Mouse (Mus musculus) neural tube, embryonic 14.5 days (tissue): Measurements from ENCODE around the gene Tbce. TPM values are rescaled to one million over a fixed set of nuclear protein-coding genes. Genes with fewer than 3 reads are reported as not detected.
A peak's percentile ranks its signal among the peaks of the same experiment; 100 is the strongest.

Experiments used
- ATAC-seq: fragments of 200-750 bp; cut with Nextera tagmentation; 2 replicates; pipeline ENCODE4 v1.8.0; 2017; ENCODE audit warnings: low read depth, mild to moderate bottlenecking, moderate TSS enrichment, moderate library complexity
- H3K27ac ChIP-seq: fragments of 300-500 bp; sonication (generic); 2 replicates; pipeline ENCODE4 v1.5.1; 2014; ENCODE audit warnings: low read depth, mild to moderate bottlenecking, control low read depth, low read length, moderate library complexity, mixed read lengths
- H3K27me3 ChIP-seq: fragments of 300-500 bp; sonication (generic); 2 replicates; pipeline ENCODE4 v1.6.1; 2014; ENCODE audit warnings: low read length; ENCODE audit not compliant: control insufficient read depth, insufficient read depth
- H3K36me3 ChIP-seq: fragments of 300-500 bp; sonication (generic); 2 replicates; pipeline ENCODE4 v1.6.1; 2014; ENCODE audit warnings: low read length, mixed read lengths; ENCODE audit not compliant: control insufficient read depth, insufficient read depth
- H3K4me1 ChIP-seq: fragments of 300-500 bp; sonication (generic); 2 replicates; pipeline ENCODE4 v1.6.1; 2014; ENCODE audit warnings: low read length; ENCODE audit not compliant: control insufficient read depth, insufficient read depth
- H3K4me2 ChIP-seq: fragments of 300-500 bp; sonication (generic); 2 replicates; pipeline ENCODE4 v1.6.1; 2014; ENCODE audit warnings: mild to moderate bottlenecking, low read depth, low read length, control low read depth
- H3K4me3 ChIP-seq: fragments of 300-500 bp; sonication (generic); 2 replicates; pipeline ENCODE4 v1.5.1; 2014; ENCODE audit warnings: low read depth, low read length, control low read depth, mixed read lengths
- H3K9ac ChIP-seq: fragments of 300-500 bp; sonication (generic); replicated peaks from 2 replicates; pipeline ENCODE4 v1.6.1; 2014; ENCODE audit warnings: low read depth, mild to moderate bottlenecking, control low read depth, low read length, mixed read lengths
- H3K9me3 ChIP-seq: fragments of 300-500 bp; sonication (generic); 2 replicates; pipeline ENCODE4 v1.6.1; 2016; ENCODE audit warnings: low read length; ENCODE audit not compliant: control insufficient read depth
- WGBS: fragments of 180-500 bp; shearing (Covaris S2); extraction: QIAGEN DNeasy Blood & Tissue Kit; methylation state at CpG from one replicate; pipeline ENCODE4 v1.1.7; 2014; 5-methylcytosine and 5-hydroxymethylcytosine counted together
- polyA plus RNA-seq: library from polyadenylated mRNA; unstranded; fragments of >200 nt; fragmentation: Nextera tagmentation; extraction: Ambion mirVana; gene quantifications from 2 replicates; pipeline ENCODE4 v1.2.1, GENCODE M21; 2014

The Tbce gene
- polyA plus RNA-seq, 1 experiment from 2014 or later: 126 TPM

DNA sequence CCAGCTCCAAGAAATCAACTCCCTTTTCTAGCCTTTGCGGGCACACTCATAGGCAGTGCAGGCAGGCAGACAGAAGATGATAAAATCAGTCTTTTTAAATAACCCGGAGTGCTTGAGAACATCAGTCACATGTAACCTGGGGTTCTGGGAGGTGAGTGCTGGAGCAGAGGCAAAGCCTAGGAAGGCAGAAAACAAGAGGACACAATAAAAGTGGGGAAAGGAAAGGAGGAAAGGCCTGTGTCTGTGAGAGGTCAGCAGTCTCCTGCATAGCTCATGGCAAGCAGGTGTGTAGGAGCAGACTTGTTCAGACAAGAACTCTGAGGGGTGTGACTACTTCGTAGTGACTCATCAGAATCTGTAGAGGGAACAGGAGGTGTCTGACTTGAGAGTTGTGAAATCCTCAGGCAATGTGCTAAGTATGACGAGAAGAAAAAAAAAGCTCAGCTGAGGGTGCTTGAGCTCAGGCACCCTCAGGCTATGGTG is 70.8 kb downstream of the Tbce start:
- Histone ChIP-seq H3K27ac (no peak overlapping the region), H3K36me3 (no peaks in the 10 kb centered on the region; the same call in 1 of the 2 replicates), H3K9ac (no peak overlapping the region), H3K4me1 (no peaks in the 10 kb centered on the region), H3K4me3 (no peak overlapping the region), H3K9me3 (no peaks in the 10 kb centered on the region), H3K4me2 (no peak overlapping the region), H3K27me3 (no peaks in the 10 kb centered on the region)
- ATAC-seq: no peak
- WGBS: 93% methylated on average over 4 of the region's 4 CpGs

DNA sequence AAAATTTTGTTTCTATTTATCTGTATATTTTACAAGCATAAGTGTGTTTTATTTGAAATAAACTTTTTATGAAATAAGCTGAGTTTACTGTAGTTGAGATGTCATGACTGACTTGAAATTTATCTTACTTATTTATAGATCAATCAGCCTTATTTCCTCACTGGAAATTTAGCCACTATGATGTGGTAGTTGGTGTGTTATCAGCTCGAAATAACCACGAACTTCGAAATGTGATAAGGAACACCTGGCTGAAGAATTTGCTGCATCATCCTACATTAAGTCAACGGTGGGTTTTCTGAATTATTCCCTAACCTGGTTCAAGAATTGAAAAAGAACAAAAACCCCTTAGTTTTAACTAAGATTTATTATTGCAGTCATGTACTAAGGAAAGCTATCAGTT is 73.3 kb downstream of the Tbce start:
- 93% methylated on average over 4 of the region's 4 CpGs for WGBS
- Histone ChIP-seq H3K4me2 (no peak overlapping the region), H3K4me3 (no peak overlapping the region), H3K4me1 (no peaks in the 10 kb centered on the region), H3K9ac (no peak overlapping the region), H3K9me3 (no peaks in the 10 kb centered on the region), H3K27me3 (no peaks in the 10 kb centered on the region), H3K36me3 (no peaks in the 10 kb centered on the region; the same call in 1 of the 2 replicates), H3K27ac (no peak overlapping the region)
- no peak for ATAC-seq

DNA sequence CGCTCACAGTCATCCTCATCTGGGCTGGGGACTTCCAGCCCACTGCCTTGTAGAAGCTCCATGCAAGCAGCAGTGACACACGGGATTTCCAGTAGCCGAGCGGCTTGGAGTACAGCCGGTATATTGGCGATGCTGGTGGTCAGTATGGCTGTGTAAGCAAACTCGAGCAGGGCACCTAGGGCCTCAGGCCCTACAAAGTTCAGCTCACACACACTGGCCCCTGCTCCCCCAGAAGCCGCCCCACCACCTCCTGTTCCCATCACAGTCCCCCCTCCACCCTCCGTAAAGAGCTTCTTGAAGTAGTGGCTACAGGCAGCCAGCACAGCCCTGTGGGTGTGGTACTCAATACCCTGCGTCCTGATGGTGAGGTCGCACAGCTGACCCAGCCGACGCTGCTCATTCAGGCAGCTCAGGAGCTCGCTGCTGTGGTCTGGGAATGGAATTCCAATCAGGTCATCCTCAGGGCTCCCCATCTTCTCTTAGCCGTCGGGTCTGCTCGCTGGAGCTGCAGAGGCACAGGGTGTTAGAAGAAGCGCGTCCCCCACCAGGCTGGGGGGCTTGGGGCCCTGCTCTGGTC is 74.0 kb downstream of the Tbce start:
- no peak overlapping the region for H3K27ac ChIP-seq
- WGBS: 79% methylated on average over 19 of the region's 19 CpGs
- H3K27me3 ChIP-seq: no peaks in the 10 kb centered on the region
- no peak overlapping the region for H3K4me3 ChIP-seq
- peak; percentile 45 for ATAC-seq
- H3K9me3 ChIP-seq: no peaks in the 10 kb centered on the region
- no peaks in the 10 kb centered on the region for H3K4me1 ChIP-seq
- no peak overlapping the region for H3K9ac ChIP-seq
- H3K4me2 ChIP-seq: no peak overlapping the region
- no peaks in the 10 kb centered on the region; the same call in 1 of the 2 replicates for H3K36me3 ChIP-seq

DNA sequence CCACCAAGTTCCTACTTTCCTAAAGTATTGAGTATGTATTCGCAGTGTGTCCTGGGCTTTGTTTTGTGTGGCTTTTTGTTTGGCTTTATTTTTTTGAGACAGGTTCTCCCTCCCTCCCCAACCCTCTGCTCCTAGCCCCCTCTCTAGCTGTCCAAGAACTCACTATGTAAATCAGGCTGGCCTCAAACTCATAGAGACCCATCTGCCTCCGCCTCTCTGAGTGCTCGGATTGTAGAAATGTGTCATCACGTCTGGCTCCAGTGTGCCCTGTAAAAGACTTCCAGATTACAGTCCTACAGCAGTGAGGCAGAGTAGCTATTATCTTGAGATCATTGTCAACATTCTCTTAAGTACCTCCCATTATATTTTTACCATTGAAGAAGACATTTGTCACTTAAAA is 78.4 kb downstream of the Tbce start:
- Histone ChIP-seq H3K4me2 (no peak overlapping the region), H3K9me3 (no peaks in the 10 kb centered on the region), H3K9ac (no peak overlapping the region), H3K27ac (no peak overlapping the region), H3K27me3 (no peaks in the 10 kb centered on the region), H3K36me3 (no peaks in the 10 kb centered on the region), H3K4me1 (no peaks in the 10 kb centered on the region), H3K4me3 (no peak overlapping the region)
- ATAC-seq: no peak
- 86% methylated on average over 4 of the region's 4 CpGs for WGBS

DNA sequence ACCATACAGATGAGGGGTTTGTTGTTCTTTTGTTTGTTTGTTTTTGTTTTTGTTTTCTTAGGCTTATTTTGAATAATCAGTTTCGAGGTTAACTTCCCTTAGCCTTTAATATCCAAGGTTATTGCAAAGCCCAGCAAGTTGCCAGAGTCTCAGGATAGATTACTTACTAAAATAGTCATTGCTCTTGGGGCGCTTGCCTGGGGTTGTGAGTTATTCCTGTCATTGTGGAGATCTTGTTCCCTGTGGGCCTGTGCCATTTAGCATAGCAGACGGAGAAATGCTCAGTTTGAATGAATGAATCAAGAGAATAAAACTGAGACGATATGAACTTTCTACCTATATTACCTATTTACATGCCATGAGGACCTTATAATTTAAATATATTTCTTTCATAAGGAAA is 79.2 kb downstream of the Tbce start:
- no peak overlapping the region for H3K4me2 ChIP-seq
- no peak overlapping the region for H3K4me3 ChIP-seq
- no peaks in the 10 kb centered on the region for H3K36me3 ChIP-seq
- no peaks in the 10 kb centered on the region for H3K9me3 ChIP-seq
- ATAC-seq: no peak
- no peaks in the 10 kb centered on the region for H3K4me1 ChIP-seq
- no peak overlapping the region for H3K9ac ChIP-seq
- H3K27ac ChIP-seq: no peak overlapping the region
- 89% methylated on average over 4 of the region's 4 CpGs for WGBS
- H3K27me3 ChIP-seq: no peaks in the 10 kb centered on the region

DNA sequence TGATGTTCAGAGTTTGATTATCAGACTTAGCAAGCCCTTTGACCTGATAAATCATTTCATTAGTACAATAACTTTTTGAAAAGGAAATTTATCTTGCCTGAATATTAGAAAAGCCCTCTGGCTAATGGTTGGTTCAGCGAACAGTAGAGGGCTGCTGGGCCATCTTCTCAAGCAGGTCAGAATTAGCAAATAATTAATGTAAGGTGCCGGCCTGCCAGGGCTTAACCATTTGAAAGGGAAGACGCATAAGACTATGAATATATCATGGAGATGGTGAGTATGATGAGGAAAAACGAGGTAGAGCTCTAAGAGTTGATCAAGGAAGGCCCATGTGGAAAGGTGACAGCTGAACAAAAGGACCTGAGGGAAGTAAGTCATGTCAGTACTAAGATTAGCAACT is 82.8 kb downstream of the Tbce start:
- Histone ChIP-seq H3K4me3 (no peak overlapping the region), H3K4me2 (no peak overlapping the region), H3K27me3 (no peaks in the 10 kb centered on the region), H3K27ac (no peak overlapping the region), H3K4me1 (peaks cover 4% of the 10 kb centered on the region; the same call in 1 of the 2 replicates), H3K36me3 (no peaks in the 10 kb centered on the region), H3K9me3 (no peaks in the 10 kb centered on the region), H3K9ac (no peak overlapping the region)
- 88% methylated on average over 4 of the region's 4 CpGs for WGBS
- no peak for ATAC-seq

DNA sequence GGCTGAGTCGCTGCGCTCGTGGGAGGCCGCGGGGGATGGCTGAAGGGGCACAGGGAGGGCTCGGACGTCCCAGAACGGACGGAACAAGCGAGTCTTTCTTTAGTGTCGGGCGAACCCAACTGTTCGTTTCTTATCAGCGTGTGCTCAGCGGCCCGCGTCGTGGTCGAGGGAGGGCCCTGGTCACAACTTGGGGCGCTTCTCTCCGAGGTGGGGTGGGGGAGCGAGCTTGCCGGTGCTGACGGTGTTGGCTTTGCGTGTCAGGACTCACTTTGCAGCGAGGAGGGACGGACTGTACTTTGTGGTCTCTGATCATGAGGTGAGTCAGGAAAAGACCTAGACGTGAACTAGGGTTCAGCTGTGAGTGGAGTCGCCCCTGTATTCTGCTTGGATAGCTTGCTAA is 84.5 kb downstream of the Tbce start:
- H3K27ac ChIP-seq: peak overlapping the region; percentile 69
- peak; percentile 23; the same call in 1 of the 2 replicates for ATAC-seq
- 0% methylated on average over 29 of the region's 29 CpGs for WGBS
- H3K9me3 ChIP-seq: no peaks in the 10 kb centered on the region
- H3K9ac ChIP-seq: peak overlapping the region; percentile 69
- H3K4me2 ChIP-seq: peak overlapping the region; percentile 49
- H3K4me3 ChIP-seq: peak overlapping the region; percentile 88
- H3K4me1 ChIP-seq: peaks cover 4% of the 10 kb centered on the region; the same call in 1 of the 2 replicates
- H3K36me3 ChIP-seq: no peaks in the 10 kb centered on the region
- H3K27me3 ChIP-seq: no peaks in the 10 kb centered on the region

DNA sequence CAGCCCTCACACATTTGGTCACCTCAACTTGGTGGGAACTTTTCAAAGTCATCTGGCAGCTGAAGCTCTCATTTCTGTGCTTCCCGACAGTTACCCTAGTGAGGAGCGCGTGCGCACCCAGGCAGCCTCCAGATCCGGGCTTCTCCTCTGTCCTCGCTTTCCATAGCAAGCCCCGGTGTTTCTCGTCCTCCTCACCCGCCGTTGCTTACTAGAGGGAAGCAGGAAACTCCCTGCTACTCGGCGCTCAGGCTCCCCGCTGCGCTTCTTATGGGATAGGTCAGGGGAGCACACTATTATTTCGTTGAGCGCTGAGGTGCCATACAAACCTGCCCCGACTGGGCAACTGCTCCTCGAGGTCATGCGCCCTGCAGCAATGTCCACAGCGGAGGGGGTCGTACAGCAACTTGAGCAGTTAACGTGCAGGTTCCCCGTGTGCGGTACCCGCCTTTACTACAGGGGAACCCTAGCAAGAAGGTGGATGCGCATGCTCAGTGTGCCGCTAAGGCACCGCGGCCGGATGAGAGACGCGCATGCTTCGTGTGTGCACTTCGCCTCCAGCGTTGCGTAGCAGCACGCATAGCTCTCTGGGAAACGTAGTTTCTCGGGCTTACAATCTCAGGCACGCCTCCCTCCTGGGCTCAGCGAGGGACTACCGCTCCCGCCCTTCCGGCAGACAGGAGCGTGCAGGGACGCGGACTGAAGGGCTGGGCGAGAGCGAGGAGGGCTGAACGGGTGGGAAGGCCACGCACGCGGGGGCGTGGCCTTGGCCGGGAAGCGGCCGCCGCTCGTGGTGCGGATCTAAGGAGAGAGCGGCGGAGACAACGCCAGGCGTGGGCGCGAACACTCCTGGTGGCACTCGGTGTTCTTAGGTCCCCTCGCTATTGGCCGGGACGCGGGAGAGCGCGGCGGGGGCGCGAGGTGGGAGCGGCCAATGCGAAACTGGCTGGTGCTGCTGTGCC is 85.3 kb downstream of the Tbce start, which contains the start of gene B3galnt2:
TSS of gene B3galnt2 (plus strand) at position 596 of the 959 bp plus-strand sequence.
- Histone ChIP-seq H3K9me3 (no peaks in the 10 kb centered on the region), H3K4me1 (peaks cover 4% of the 10 kb centered on the region; the same call in 1 of the 2 replicates), H3K27ac (peak within 1 kb of the TSS; percentile 78), H3K36me3 (no peaks in the 10 kb centered on the region), H3K4me3 (peak within 1 kb of the TSS; percentile 88), H3K4me2 (peak within 1 kb of the TSS; percentile 79), H3K9ac (peak within 1 kb of the TSS; percentile 69), H3K27me3 (no peaks in the 10 kb centered on the region)
- under 1% methylated on average over 78 of the region's 78 CpGs for WGBS
- peak; percentile 99 for ATAC-seq
